Mouse (Mus musculus) brown adipose tissue, adult 24 weeks (tissue): Measurements from ENCODE around the gene Epor. TPM values are rescaled to one million over a fixed set of nuclear protein-coding genes. Genes with fewer than 3 reads are reported as not detected.

ENCODE experiments used
- H3K27ac ChIP-seq: fragments of 200-500 bp; replicated peaks from 2 replicates; pipeline ENCODE4 v1.5.1; 2012; ENCODE audit warnings: low read depth, mild to moderate bottlenecking, low read length
- H3K4me1 ChIP-seq: fragments of 200-500 bp; 2 replicates; pipeline ENCODE4 v1.6.1; 2012; ENCODE audit warnings: low read length, mixed read lengths; ENCODE audit not compliant: control insufficient read depth, insufficient read depth, insufficient read length
- H3K4me3 ChIP-seq: fragments of 200-500 bp; 2 replicates; pipeline ENCODE4 v1.5.1; 2012; ENCODE audit warnings: low read depth, mild to moderate bottlenecking, low read length, moderate library complexity; ENCODE audit not compliant: insufficient read depth
- polyA plus RNA-seq: library from polyadenylated mRNA; stranded (reverse); fragments of >200 nt; gene quantifications from 2 replicates; pipeline ENCODE4 v1.2.4, GENCODE M21; 2012; ENCODE audit not compliant: missing spikeins, insufficient read depth, insufficient read length

Gene Epor
- polyA plus RNA-seq, 1 experiment: 1.3 TPM

DNA sequence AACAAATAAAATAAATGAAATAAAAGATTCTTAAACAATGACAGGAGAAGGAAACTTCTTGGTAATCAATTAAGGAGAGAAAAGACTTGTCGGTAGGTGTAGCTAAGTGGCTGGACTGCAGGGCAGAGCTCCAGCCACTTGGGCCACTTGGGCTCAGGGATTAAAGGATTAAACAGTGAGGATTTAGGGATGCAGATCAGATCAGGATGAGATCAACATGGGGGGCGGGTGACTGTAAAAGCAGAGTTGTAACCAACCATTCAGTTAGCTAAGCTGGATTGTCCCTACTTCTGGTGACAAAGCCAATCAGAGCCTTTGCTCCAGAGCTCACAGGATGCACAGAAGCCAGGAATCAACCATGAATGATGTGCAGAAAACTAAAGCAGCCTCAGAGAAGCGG is 20.6 kb upstream of the Epor start:
- no peak overlapping the region for H3K27ac ChIP-seq
- peaks cover 6% of the 10 kb centered on the region; the same call in 1 of the 2 replicates for H3K4me1 ChIP-seq
- no peak overlapping the region for H3K4me3 ChIP-seq

DNA sequence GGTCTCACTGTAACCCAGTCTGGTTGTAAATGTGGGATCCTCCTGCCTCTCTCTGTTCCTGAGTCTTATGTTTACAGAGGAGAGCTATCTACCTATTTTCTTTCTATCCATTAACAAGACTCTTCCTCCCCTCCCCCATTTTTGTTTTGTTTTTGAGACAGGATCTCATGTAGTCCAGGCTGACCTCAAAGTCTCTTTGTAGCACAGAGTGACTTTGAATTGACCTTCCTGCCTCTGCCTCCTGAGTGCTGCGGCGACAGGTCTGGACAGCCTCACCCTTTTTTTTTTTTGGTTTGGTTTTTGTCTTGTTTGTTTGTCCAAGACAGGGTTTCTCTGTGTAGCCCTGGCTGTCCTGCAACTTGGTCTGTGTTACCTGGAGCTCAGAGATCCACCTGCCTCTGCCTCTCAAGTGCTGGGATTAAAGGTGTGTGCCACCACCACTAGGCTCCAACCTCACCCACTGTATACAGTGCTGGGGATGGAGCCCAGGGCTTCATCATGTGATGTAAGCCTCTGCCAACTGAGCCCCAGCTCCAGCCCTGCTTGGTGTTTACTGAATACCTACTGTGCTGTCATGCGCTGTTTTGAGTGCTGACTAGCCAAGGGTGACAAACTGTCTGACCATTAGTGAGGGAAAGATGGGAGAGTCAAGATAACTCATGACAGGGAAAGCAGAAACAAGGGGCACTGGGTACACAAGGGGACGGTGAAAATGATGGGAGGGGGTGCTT is 15.3 kb upstream of the Epor start:
- H3K4me1 ChIP-seq: no peaks in the 10 kb centered on the region
- H3K27ac ChIP-seq: no peak overlapping the region
- H3K4me3 ChIP-seq: no peak overlapping the region

DNA sequence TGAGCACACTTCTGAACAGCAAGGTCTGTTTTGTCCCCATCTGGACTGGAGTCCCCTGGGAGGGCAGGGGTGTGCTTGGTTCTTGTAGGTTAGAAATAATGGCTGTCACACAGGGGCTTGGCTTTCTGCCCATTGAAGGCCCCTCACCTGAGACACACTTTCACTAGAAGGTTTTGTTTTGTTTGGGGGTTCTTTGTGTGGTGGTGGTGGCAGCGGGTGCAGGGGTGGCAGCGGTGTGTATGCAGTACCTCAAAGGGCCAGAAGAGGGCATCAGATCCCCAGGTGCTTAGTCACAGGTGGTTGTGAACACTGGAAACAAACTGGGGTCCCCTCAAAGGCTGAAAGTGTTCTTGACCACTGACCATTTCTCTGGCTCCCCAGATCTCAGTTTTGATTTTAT is 14.7 kb upstream of the Epor start:
- no peak overlapping the region for H3K4me3 ChIP-seq
- no peaks in the 10 kb centered on the region for H3K4me1 ChIP-seq

GRCm38 (mm10) chr9:21977331-21977730 is 14.0 kb upstream of the Epor start:
- no peaks in the 10 kb centered on the region for H3K4me1 ChIP-seq
- no peak overlapping the region for H3K27ac ChIP-seq
- no peak overlapping the region for H3K4me3 ChIP-seq

More for the DNA sequence above, 14.7 kb upstream of the Epor start:
- no peak overlapping the region for H3K27ac ChIP-seq

DNA sequence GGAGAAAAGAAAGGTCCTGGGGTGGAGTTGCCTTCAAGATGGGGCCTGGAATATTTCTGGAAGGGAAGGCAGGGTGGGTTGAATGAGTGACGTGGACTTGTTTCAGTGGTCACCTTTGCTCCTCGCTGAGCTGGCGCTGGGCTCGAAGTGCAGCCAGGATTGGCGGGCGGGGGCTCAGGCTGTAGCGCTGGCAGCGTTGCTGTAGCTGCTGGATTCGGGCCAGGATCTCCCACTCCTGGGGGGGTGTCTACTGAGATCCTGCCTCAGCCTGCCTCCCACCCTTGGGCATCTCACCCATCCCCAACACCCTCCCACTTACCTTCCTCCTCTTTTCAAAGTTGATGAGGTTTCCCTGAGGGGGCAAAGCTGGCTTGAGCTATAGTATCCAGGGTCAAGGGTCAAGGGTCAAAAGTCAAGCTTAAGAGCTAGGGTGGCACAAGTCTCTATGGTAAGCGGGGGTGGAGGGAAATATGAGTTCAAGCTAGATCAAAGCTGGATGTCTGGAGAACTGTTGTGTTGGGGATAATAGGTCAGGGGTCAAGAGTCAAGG is 13.4 kb upstream of the Epor start:
- Histone ChIP-seq H3K4me1 (no peaks in the 10 kb centered on the region), H3K4me3 (no peak overlapping the region), H3K27ac (no peak overlapping the region)

DNA sequence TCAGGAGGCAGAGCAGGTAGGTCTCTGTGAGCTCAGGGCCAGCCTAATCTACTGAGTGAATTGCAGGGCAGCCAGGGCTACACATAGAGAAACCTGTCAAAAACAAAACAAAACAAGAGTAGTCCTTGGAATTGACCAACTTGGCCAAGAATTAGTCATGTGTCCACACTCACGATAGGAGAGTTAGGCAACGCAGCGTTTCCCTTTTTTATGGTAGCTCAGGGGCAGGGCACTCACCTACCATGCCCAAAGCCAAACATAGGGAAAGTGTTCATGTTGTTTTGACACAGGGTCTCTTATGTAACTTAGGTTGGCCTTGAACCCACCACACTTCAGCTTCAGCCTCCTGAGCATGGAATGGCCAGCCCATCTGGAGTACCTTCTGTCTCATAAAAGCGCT is 6.0 kb upstream of the Epor start:
- Histone ChIP-seq H3K4me1 (peaks cover 2% of the 10 kb centered on the region; the same call in 1 of the 2 replicates), H3K4me3 (no peak overlapping the region), H3K27ac (no peak overlapping the region)

GRCm38 (mm10) chr9:21968883-21969282 is 5.6 kb upstream of the Epor start:
- Histone ChIP-seq H3K4me3 (no peak overlapping the region), H3K4me1 (peaks cover 2% of the 10 kb centered on the region; the same call in 1 of the 2 replicates), H3K27ac (no peak overlapping the region)

- Histone ChIP-seq H3K4me1 (peaks cover 12% of the 10 kb centered on the region), H3K4me3 (peak overlapping the region; percentile 64), H3K27ac (peak overlapping the region; percentile 80)
Observed at GRCm38 (mm10) chr9:21962416-21963059, 768 bp downstream of the Epor start.

- peaks cover 12% of the 10 kb centered on the region for H3K4me1 ChIP-seq
- H3K4me3 ChIP-seq: peak overlapping the region; percentile 64
- no peak overlapping the region for H3K27ac ChIP-seq
Observed at GRCm38 (mm10) chr9:21962010-21962409, 1.3 kb downstream of the Epor start.

DNA sequence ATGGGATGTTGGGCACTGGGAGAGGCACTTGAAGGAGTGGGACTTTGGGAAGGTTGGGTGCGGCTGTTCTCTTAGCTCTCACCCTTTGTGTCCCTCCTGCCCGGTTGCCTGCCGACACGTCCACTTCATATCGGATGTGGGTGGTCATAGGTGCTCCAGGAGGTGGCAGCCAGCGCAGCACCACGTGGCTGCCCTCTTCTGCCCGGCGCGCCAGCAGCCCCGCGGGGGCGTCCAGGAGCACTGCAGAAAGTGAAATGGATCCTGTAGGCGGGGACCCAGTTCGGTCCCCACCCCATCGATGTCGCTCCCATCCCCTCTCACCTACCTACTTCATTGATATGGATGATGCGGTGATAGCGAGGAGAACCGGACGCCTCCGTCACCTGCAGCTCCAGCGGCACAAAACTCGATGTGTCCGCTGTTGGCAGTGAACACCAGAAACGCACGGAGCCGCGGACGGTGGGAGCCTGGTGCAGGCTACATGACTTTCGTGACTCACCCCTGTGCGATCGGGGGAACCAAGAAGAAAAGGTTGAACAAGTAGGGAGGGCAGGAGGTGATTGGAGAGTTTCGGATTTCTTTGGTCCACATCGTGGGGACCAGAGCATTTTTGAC is 1.8 kb downstream of the Epor start:
- Histone ChIP-seq H3K4me3 (peak overlapping the region; percentile 64), H3K4me1 (peaks cover 12% of the 10 kb centered on the region), H3K27ac (no peak overlapping the region)

DNA sequence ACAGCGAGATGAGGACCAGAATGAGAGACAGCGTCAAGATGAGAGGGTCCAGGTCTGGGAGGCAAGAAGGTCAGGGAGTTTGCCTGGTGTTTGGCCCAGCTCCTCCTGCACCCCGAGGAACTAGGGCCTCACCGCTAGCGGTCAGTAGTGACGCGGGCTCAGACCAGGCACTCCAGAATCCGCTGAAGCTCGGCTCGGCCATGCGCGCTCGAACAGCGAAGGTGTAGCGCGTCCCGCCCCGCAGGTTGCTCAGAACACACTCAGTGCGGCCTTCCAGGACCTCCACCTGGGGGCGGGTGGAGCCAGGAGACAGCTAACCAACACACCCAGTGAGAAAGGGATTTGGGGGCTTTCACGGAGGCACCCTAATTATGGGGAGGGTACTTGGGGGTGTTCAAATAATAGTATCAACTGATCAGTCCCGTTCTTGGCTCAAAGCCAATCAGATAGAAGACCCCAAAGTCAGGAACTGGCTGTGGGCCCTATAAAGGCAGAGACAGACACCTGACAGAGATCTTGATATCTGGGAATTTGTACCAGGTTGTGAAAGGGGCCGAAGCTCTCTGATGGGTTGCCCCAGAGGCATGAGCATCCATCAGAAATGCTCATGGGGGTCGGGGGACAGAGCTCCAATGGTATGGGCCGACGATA is 2.6 kb downstream of the Epor start:
- Histone ChIP-seq H3K4me3 (no peak overlapping the region), H3K27ac (peak overlapping the region; percentile 4; the same call in 1 of the 2 replicates), H3K4me1 (peaks cover 12% of the 10 kb centered on the region)

DNA sequence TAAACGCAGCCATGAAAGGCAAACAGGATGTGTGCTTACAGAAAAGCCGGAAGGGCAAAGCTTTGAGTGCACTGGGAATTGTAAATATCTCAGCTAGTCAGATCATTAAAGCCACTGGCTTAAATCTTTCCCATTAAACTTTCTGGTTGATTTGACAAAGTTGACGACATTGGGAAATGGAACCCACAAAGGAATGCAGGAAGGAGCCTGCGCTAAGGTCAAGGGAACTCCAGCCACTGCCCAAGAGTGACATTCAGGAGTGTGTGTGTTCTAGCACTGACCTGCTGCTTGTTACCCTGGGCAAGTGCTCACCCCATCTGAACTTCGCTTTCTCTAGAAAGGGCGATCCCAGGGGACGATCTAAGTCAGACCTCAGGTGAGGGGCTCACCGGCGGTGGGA is 3.2 kb downstream of the Epor start:
- H3K4me3 ChIP-seq: no peak overlapping the region
- H3K27ac ChIP-seq: peak overlapping the region; percentile 4; the same call in 1 of the 2 replicates
- peaks cover 12% of the 10 kb centered on the region for H3K4me1 ChIP-seq

- H3K4me3 ChIP-seq: no peak overlapping the region
- H3K4me1 ChIP-seq: peaks cover 12% of the 10 kb centered on the region
- H3K27ac ChIP-seq: no peak overlapping the region
Observed at GRCm38 (mm10) chr9:21959244-21959643, 4.1 kb downstream of the Epor start.

DNA sequence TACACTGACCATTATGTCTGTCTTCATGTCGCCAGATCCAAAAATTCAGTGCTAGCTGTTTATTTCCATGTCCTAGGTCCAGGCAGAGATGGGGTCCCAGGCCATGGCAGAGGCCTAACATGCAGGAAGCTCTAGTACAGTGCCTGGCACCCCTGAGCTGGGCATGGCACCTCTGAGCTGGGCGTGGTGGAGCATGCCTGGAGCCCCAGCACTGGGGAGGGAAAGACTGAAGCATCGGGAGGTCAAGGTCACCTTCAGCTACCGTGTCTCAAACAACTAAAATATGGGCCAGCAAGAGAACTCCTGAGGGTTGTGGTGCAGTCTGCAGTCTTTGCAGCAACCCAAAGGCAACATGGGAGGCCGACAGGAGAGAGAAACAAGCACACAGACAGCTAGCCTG is 4.9 kb downstream of the Epor start:
- no peak overlapping the region for H3K4me3 ChIP-seq
- H3K27ac ChIP-seq: no peak overlapping the region
- peaks cover 12% of the 10 kb centered on the region for H3K4me1 ChIP-seq
